Mouse (Mus musculus): Measurements from ENCODE around the gene Rragd. TPM values are rescaled to one million over a fixed set of nuclear protein-coding genes. Genes with fewer than 3 reads are reported as not detected.
A peak's percentile ranks its signal among the peaks of the same experiment; 100 is the strongest.

The Rragd gene
- polyA plus RNA-seq, 1 experiment from 2014 or later, result 35.8 TPM

GRCm38 (mm10) chr4:32983176-32984155, 629 bp downstream of the Rragd start:
- H3K4me3 ChIP-seq (replicated peaks; ENCODE audit: low read length), result peak overlapping the region; percentile 67
- no peaks in the 10 kb centered on the region for H3K36me3 ChIP-seq (replicated peaks; ENCODE audit: control insufficient read depth, insufficient read depth)
- H3K27ac ChIP-seq, result peak overlapping the region; percentile 89
- peak overlapping the region; percentile 94 for H3K4me2 ChIP-seq (replicated peaks)
- peaks cover 10% of the 10 kb centered on the region; the same call in 1 of the 2 replicates for H3K4me1 ChIP-seq (replicated peaks; ENCODE audit: control insufficient read depth, insufficient read depth, low read length)
- WGBS, result 0% methylated on average over 73 of the region's 94 CpGs
- peak; percentile 74 for ATAC-seq (ENCODE audit: low FRiP score)
- peak overlapping the region; percentile 84 for H3K9ac ChIP-seq
- peak; percentile 58 for DNase-seq (ENCODE audit: low spot score)
- no peaks in the 10 kb centered on the region for H3K27me3 ChIP-seq (ENCODE audit: control insufficient read depth, insufficient read depth, low read length)
- no peaks in the 10 kb centered on the region for H3K9me3 ChIP-seq (ENCODE audit: control insufficient read depth, low read length)

GRCm38 (mm10) chr4:32984242-32984641, 1.4 kb downstream of the Rragd start:
- peak overlapping the region; percentile 94 for H3K4me2 ChIP-seq (replicated peaks)
- H3K9ac ChIP-seq, result peak overlapping the region; percentile 84
- H3K9me3 ChIP-seq (ENCODE audit: control insufficient read depth, low read length), result no peaks in the 10 kb centered on the region
- DNase-seq (ENCODE audit: low spot score) (peak; percentile 55), ATAC-seq (ENCODE audit: low FRiP score) (no peak)
- H3K27ac ChIP-seq, result peak overlapping the region; percentile 89; the same call in 1 of the 2 replicates
- 1% methylated on average over 13 of the region's 13 CpGs for WGBS
- H3K27me3 ChIP-seq (ENCODE audit: control insufficient read depth, insufficient read depth, low read length), result no peaks in the 10 kb centered on the region
- no peaks in the 10 kb centered on the region for H3K36me3 ChIP-seq (replicated peaks; ENCODE audit: control insufficient read depth, insufficient read depth)
- H3K4me3 ChIP-seq (replicated peaks; ENCODE audit: low read length), result peak overlapping the region; percentile 67
- peaks cover 10% of the 10 kb centered on the region; the same call in 1 of the 2 replicates for H3K4me1 ChIP-seq (replicated peaks; ENCODE audit: control insufficient read depth, insufficient read depth, low read length)

GRCm38 (mm10) chr4:32984801-32985675, 2.2 kb downstream of the Rragd start:
- H3K4me1 ChIP-seq (replicated peaks; ENCODE audit: control insufficient read depth, insufficient read depth, low read length), result peaks cover 10% of the 10 kb centered on the region; the same call in 1 of the 2 replicates
- 14% methylated on average over 13 of the region's 13 CpGs for WGBS
- H3K4me2 ChIP-seq (replicated peaks), result peak overlapping the region; percentile 94
- no peaks in the 10 kb centered on the region for H3K36me3 ChIP-seq (replicated peaks; ENCODE audit: control insufficient read depth, insufficient read depth)
- H3K9ac ChIP-seq, result peak overlapping the region; percentile 84
- DNase-seq (ENCODE audit: low spot score), result peak; percentile 42
- no peak for ATAC-seq (ENCODE audit: low FRiP score)
- H3K4me3 ChIP-seq (replicated peaks; ENCODE audit: low read length), result peak overlapping the region; percentile 67
- H3K9me3 ChIP-seq (ENCODE audit: control insufficient read depth, low read length), result no peaks in the 10 kb centered on the region
- peak overlapping the region; percentile 89; the same call in 1 of the 2 replicates for H3K27ac ChIP-seq
- no peaks in the 10 kb centered on the region for H3K27me3 ChIP-seq (ENCODE audit: control insufficient read depth, insufficient read depth, low read length)

GRCm38 (mm10) chr4:32985684-32986083, 2.8 kb downstream of the Rragd start:
- WGBS, result 1% methylated on average over 3 of the region's 3 CpGs
- no peak overlapping the region for H3K27ac ChIP-seq

GRCm38 (mm10) chr4:32987006-32987405, 4.2 kb downstream of the Rragd start:
- DNase-seq (ENCODE audit: low spot score), result no peak
- Histone ChIP-seq H3K4me1 (replicated peaks; ENCODE audit: control insufficient read depth, insufficient read depth, low read length) (peaks cover 10% of the 10 kb centered on the region; the same call in 1 of the 2 replicates), H3K9ac (no peak overlapping the region), H3K27me3 (ENCODE audit: control insufficient read depth, insufficient read depth, low read length) (no peaks in the 10 kb centered on the region), H3K27ac (no peak overlapping the region), H3K4me2 (replicated peaks) (no peak overlapping the region), H3K9me3 (ENCODE audit: control insufficient read depth, low read length) (no peaks in the 10 kb centered on the region), H3K4me3 (replicated peaks; ENCODE audit: low read length) (no peak overlapping the region), H3K36me3 (replicated peaks; ENCODE audit: control insufficient read depth, insufficient read depth) (no peaks in the 10 kb centered on the region)
- 69% methylated on average over 3 of the region's 3 CpGs for WGBS
- ATAC-seq (ENCODE audit: low FRiP score), result no peak

More at GRCm38 (mm10) chr4:32985684-32986083, 2.8 kb downstream of the Rragd start:
- H3K36me3 ChIP-seq (replicated peaks; ENCODE audit: control insufficient read depth, insufficient read depth), result no peaks in the 10 kb centered on the region
- ATAC-seq (ENCODE audit: low FRiP score) (no peak), DNase-seq (ENCODE audit: low spot score) (no peak)
- no peak overlapping the region for H3K9ac ChIP-seq
- no peaks in the 10 kb centered on the region for H3K9me3 ChIP-seq (ENCODE audit: control insufficient read depth, low read length)
- no peak overlapping the region for H3K4me3 ChIP-seq (replicated peaks; ENCODE audit: low read length)
- H3K4me1 ChIP-seq (replicated peaks; ENCODE audit: control insufficient read depth, insufficient read depth, low read length), result peaks cover 10% of the 10 kb centered on the region; the same call in 1 of the 2 replicates
- H3K4me2 ChIP-seq (replicated peaks), result peak overlapping the region; percentile 94
- H3K27me3 ChIP-seq (ENCODE audit: control insufficient read depth, insufficient read depth, low read length), result no peaks in the 10 kb centered on the region

GRCm38 (mm10) chr4:32989346-32989745, 6.5 kb downstream of the Rragd start:
- H3K9ac ChIP-seq, result no peak overlapping the region
- H3K4me3 ChIP-seq (replicated peaks; ENCODE audit: low read length), result no peak overlapping the region
- no peak overlapping the region for H3K4me2 ChIP-seq (replicated peaks)
- peaks cover 7% of the 10 kb centered on the region; the same call in 1 of the 2 replicates for H3K4me1 ChIP-seq (replicated peaks; ENCODE audit: control insufficient read depth, insufficient read depth, low read length)
- no peaks in the 10 kb centered on the region for H3K27me3 ChIP-seq (ENCODE audit: control insufficient read depth, insufficient read depth, low read length)
- no peak for ATAC-seq (ENCODE audit: low FRiP score)
- no peak for DNase-seq (ENCODE audit: low spot score)
- H3K27ac ChIP-seq, result no peak overlapping the region
- WGBS, result 77% methylated on average over 2 of the region's 2 CpGs
- no peaks in the 10 kb centered on the region for H3K9me3 ChIP-seq (ENCODE audit: control insufficient read depth, low read length)
- no peaks in the 10 kb centered on the region for H3K36me3 ChIP-seq (replicated peaks; ENCODE audit: control insufficient read depth, insufficient read depth)

- no peak for ATAC-seq (ENCODE audit: low FRiP score)
- H3K4me3 ChIP-seq (replicated peaks; ENCODE audit: low read length), result no peak overlapping the region
- WGBS, result 75% methylated on average over 3 of the region's 3 CpGs
These were observed 11.3 kb downstream of the Rragd start for GRCm38 (mm10) chr4:32994168-32994567.

GRCm38 (mm10) chr4:32996083-32996482, 13.2 kb downstream of the Rragd start:
- Histone ChIP-seq H3K4me1 (replicated peaks; ENCODE audit: control insufficient read depth, insufficient read depth, low read length) (no peaks in the 10 kb centered on the region), H3K36me3 (replicated peaks; ENCODE audit: control insufficient read depth, insufficient read depth) (no peaks in the 10 kb centered on the region), H3K27ac (no peak overlapping the region), H3K9me3 (ENCODE audit: control insufficient read depth, low read length) (no peaks in the 10 kb centered on the region), H3K4me2 (replicated peaks) (no peak overlapping the region), H3K9ac (no peak overlapping the region), H3K27me3 (ENCODE audit: control insufficient read depth, insufficient read depth, low read length) (no peaks in the 10 kb centered on the region), H3K4me3 (replicated peaks; ENCODE audit: low read length) (no peak overlapping the region)
- WGBS, result 98% methylated on average over 5 of the region's 5 CpGs
- ATAC-seq (ENCODE audit: low FRiP score), result no peak
- DNase-seq (ENCODE audit: low spot score), result no peak

More at GRCm38 (mm10) chr4:32994168-32994567, 11.3 kb downstream of the Rragd start:
- Histone ChIP-seq H3K9me3 (ENCODE audit: control insufficient read depth, low read length) (no peaks in the 10 kb centered on the region), H3K4me1 (replicated peaks; ENCODE audit: control insufficient read depth, insufficient read depth, low read length) (no peaks in the 10 kb centered on the region), H3K4me2 (replicated peaks) (no peak overlapping the region), H3K36me3 (replicated peaks; ENCODE audit: control insufficient read depth, insufficient read depth) (no peaks in the 10 kb centered on the region), H3K27ac (no peak overlapping the region), H3K27me3 (ENCODE audit: control insufficient read depth, insufficient read depth, low read length) (no peaks in the 10 kb centered on the region), H3K9ac (no peak overlapping the region)
- DNase-seq (ENCODE audit: low spot score), result no peak

All from hindbrain, embryonic 14.5 days (tissue).